Mouse (Mus musculus) spleen, embryonic (tissue): ENCODE data around the gene Zfp382.

Experiments used
- CTCF ChIA-PET: fragments of 350-600 bp; sonication (Branson Sonifier 250); formaldehyde crosslinking; loops from one replicate; lab custom pipeline; 2022; lab: Charles Lee

The Zfp382 gene

DNA sequence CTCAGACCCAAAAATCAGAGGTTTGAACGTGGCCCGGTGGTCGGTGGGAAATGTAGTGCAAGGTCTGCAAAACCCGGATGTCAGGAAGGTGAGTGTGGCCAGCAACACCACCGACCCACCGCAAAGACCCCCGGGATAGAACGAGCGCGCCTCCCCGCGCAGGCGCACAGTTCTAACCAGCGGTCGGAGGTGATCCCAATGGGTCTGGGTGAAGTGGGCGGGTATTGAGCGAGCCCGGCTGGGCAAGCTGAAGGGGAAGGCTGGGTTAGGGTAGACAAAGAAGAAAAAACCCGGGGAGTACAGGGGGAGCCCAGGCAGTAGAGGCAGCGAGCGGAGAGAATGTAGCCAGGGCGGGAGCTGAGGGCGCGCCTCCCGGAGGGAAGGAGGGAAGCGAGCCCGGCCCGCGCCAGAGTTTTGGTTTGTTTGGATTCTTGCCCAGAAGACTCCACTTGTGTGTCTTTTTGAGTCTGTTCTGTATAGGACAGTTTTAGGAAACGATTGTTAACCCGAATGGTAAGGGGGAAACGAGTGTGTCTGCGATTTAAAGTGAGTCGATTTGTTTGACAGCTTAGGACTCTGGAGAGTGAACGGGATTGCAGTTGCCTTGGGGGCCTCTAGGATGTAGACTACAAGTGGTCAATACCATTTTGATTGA, 21.9 kb downstream of the Zfp382 start:
- CTCF ChIA-PET: no interaction called here

DNA sequence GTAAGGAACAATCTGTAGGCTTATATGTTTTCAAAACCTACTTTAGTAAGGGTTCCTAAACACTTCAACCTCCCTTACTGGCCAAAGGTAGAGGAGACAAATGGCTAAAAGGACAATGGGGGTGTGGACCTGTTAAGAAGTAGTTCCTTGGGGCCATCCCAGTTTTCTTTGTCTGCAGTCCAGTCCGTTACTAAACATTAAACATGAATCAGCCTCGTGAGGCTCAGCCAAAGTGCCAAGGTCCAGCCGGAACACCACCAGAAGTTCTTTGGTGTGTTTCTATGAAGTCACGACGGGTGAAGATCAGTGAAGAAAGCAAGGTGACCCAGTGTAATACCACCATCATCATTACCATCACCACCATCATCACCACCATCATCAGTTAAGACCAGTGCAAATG, 25.3 kb downstream of the Zfp382 start:
- CTCF ChIA-PET: no interaction called here

DNA sequence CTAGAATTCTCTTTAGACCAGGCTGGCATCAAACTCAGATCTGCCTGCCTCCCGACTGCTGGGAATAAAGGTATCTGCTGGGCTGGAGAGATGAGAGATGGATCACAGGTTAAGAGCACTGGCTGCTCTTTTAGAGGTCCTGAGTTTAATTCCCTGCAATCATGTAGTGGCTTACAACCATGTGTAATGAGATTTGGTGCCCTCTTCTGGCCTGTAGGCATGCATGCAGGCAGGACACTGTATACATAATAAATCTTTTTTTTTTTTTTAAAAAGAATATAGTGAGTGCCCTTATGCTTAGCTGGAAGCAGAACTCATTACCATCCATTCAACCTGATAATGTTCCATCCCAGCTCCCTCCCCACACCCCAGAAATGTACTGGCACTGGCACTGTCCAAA, 32.3 kb downstream of the Zfp382 start:
- CTCF ChIA-PET: no interaction called here

DNA sequence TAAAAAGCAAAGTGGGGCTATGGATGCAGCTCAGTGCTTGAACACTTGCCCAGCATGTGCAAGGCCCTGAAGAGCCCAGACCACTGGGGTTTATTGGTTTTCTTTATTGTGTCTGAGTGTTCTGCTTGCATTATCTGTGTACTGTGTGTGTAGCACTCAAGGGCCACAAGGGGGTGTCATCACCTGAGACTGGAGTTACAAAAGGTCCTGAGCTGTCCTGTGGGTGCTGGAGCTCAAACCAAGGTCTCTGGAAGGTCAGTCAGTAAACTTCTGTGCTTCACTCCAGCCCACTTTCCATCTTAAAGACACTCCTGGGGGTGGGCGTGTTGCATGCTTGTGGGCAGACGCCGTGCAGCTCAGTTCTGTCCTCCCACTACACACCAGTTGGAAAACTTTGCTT, 33.8 kb downstream of the Zfp382 start:
- CTCF ChIA-PET: no interaction called here

DNA sequence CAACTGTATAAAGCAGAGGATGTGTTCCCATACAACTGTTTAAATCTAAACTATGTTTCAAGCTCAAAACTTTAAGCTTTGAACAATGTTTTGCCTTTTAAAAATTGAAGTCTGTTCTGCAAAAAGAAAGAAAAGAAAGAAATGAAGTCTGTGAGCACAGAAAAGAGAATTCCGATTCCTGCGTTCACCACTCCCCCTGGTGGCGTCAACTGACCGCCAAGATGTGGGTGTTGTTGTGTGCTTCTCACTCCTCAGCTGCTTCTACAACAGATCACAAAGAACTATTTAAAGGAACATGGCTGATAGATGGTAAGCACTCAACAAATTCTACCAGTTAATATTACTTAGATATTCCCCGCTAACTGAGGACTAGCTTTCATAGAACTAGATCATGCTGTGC, 41.4 kb downstream of the Zfp382 start:
- CTCF ChIA-PET: no interaction called here

DNA sequence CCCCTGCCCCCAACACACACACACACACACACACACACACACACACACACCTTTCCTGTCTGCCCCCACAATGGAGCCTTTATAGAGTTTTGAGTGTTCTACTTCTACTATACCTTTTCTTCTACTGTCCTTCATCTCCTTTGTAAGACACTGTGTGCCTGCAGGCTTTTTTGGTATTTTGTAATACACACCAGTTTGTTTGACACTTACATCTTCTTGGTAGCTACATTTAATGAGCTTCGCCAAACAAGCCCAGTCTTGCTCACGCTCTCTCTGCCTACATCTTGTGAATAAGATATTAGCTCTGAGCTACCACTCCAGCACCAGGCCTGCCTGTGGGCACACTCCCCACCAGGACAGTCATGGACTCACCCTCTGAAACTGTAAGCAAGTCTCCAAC, 43.0 kb downstream of the Zfp382 start:
- CTCF ChIA-PET: interaction anchor here (0.7 kb wide), 1 partner anchor 111 kb away, joined by 9 read pairs; no protein-coding TSS in a partner anchor

DNA sequence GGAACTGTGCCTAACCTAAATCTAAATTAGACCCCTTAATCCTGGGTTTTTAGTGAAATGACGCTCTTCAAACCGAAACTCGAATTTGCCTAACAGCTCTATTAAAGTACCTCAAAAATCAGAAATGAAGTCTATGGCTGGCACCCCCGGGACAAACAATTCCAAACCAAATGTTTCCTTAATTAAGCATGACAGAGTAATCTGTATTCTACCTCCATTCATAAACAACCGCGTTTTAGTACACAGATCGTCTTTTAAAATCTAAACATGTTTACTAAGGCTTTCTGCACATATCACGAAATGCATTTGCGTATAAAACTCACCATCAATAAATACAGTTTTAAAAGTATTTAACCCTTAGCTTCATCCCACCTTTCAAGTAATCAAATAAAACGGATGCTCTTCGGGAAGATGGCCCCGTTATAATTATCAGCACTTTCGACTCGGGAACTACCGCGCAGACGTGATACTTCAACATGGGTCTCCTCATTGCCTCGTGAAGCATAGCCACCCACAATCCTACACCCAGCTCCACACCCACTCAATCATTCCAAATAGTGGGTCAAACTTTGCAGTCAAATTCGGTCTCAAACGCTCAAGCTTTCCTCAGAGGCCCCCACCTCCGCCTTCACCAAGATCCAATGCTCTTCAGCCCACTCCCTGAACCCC, 47.3 kb downstream of the Zfp382 start:
- CTCF ChIA-PET: no interaction called here

DNA sequence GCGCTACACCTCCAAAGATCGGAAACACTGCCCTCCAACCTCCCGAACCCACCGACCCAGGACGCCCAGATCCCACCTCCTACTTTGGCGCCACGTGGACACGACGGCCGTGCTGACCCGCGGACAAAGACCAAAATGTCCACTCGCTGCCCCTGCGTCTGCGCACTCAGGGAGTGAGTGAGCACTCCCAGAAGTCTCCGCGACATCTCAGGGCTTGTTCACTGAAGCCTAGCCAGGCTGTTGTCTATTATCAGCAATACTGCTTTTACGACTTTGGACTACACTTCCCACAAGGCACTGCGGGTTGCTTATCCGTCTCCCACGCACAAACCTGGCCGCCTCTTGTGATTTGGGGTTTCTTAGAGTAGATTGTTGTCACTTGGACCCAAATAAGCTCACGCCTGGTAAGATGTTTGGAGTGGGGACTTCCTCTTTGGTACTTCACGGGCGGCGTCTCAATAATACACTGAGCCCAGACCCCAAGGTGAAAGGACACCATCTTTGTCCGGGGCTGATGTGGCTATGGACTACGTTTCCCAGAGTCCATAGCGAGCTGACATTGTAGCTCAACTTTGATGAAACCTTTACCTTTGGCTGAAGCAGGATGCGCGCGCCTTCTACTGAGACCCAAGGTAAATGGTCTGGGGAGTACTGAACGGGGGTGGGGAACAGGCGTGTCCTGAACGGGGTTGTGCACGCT, 48.0 kb downstream of the Zfp382 start, which contains the start of gene Zfp146:
Gene Zfp146 (minus strand): TSS at position 168 of the 700 bp plus-strand sequence.
- CTCF ChIA-PET: no interaction called here

DNA sequence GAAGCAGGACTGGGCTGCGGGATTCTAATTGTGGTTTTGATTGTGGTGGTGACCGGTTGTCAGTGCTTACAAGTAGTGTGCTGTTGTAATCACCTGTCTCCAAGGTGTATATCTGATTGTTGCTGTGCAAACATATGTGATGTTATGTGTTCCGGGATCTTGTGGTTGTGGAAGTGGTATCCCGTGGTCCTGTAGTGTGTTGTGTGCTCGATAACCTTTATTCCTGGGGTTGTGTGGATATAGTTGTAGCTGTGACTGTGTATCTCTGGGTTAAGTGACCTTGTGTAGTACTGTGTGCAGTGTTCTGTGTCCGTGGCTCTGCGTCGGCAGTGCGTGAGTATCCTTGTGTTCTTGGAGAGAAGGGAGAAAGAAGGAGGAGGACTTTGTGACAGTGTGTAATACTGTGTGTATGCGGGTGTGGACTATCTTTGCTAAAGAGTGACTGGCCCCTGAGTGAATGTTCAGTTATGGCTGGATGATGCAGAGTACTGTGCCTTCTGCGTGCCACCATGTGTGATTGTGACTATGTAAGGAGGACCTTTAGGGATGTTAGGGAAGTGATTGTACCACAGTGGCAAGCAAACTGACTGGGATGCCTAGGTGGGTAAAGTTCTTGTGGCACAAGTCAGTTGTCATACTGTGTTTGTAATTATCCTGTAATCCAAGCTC, 48.7 kb downstream of the Zfp382 start:
- CTCF ChIA-PET: no interaction called here

DNA sequence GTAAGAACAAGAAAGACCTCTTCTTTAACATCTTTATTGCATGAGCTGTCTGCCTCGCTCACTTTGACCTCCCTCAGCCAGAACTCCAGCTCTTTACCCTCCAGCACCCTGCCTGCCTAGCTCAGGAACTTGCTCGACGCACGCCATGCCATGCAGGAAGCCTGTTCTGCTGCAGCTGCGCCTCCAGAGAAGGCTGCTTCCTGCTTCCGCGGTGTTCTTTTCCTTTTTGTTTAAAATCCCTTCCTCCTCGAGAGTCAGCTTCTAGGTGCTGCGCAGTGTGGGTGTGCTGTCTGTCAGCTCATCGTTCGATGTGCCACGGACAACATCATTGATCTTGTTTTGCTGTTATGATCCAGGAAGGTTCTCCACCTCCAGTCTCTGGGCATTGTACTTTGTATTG, 54.7 kb downstream of the Zfp382 start:
- CTCF ChIA-PET: interaction anchor here (0.6 kb wide), 2 partner anchors 17 to 157 kb away, joined by 3 to 9 read pairs; no protein-coding TSS in a partner anchor

DNA sequence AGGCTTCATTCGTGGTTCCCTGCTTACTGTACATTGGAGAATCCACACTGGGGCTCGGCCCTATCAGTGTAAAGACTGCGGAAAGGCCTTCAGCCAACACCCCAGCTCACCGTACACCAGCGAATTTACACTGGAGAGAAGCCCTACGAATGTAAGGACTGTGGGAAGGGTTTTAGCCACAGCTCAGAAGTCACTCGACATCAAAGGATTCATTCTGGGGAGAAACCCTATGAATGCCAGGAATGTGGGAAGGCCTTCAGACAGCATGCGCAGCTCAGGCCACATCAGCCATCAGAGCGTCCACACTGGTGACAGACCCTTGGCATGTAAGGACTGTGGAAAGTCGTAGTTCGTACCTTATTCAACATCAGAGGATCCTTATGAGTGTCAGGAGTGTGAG, 56.5 kb downstream of the Zfp382 start:
- CTCF ChIA-PET: no interaction called here

DNA sequence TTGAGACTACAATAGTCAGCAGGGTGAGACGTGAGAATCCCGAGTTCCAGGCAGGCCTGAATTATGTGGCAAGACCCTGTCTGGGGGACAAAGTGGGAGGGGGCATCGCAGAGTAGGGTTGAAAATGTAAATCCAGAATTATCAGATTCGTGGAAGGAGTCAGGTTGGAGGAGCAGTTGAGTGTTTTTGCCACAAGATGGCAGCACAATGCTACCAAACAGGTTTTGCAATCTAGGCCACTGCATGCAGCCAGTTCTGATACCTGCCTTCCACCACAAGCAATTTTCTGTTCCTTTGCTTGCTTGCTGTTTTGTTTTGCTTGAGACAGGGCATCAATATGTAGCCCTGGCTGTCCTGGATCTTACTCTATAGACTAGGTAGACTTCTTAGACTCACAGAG, 59.6 kb downstream of the Zfp382 start:
- CTCF ChIA-PET: no interaction called here

DNA sequence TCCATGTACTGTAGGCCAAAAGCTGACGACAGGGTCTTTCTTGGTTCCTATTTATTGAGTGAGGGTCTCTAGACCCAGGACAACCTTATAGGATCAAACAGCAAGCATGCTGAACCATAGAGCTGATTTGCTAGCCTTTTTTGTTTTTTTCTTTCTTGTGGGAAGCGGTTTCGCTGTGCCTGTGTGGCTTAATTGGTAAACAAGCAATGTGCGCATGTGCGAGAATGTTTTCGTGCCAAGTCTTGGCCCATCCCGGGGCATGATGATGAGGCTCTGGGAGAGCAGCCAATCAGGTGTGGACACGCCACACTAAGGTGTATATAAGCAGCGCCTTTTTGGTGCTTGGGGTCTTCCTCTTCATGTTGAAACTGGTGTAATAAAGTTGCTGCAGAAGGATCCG, 60.2 kb downstream of the Zfp382 start:
- CTCF ChIA-PET: interaction anchor here (0.6 to 2.4 kb wide), 4 partner anchors 17 to 54 kb away, joined by 3 to 7 read pairs (median 4); partner anchors contain the start of gene Capns1

DNA sequence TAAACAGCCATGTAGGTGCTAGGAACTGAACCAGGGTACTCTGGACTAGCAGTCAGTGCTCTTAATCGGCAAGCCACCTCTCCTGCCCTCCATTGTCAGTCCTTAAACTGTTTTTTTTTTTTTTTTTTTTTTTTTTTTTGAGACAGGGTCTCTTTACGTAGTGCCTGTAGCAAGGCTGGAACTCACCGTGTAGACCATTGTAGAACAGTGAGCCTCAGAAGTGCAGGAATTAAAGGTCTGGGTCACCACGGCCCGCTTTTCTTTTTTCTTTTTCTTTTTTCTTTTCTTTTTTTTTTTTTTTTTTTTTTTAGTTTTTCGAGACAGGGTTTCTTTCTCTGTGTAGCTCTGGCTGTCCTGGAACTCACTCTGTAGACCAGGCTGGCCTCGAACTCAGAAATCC, 61.4 kb downstream of the Zfp382 start:
- CTCF ChIA-PET: interaction anchor here (0.7 to 2.4 kb wide), 5 partner anchors 15 to 391 kb away, joined by 3 to 12 read pairs (median 4); partner anchors contain the start of gene Capns1

DNA sequence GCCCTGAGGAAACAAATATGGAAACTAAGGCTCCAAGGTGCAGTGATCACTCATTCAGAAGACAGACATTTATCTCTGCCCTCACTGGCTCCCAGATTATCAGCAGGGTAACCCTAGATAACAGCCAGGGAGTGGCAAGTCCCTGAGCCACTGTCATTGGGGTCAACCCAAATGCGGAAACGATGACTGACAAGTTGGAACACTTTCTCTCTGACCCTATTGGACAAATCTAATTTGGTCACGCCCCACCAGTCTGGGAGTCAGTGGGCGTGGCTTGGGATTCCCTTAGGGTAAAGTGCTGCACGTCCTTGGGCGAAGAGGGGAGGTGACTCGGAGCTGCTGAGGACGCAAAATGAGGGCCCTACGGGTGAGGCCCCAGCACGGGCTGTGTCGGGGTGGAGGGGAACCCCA, 62.1 kb downstream of the Zfp382 start, which contains the start of gene Cox7a1:
Gene Cox7a1 (plus strand): TSS at position 266 of the 411 bp plus-strand sequence.
- CTCF ChIA-PET: interaction anchor here (0.6 to 2.4 kb wide), 4 partner anchors 10 to 390 kb away, joined by 3 to 12 read pairs (median 8); no protein-coding TSS in a partner anchor
